Mouse (Mus musculus): ENCODE data around the gene Meis2. TPM values are rescaled to one million over a fixed set of nuclear protein-coding genes. Genes with fewer than 3 reads are reported as not detected.

The Meis2 gene
- polyA plus RNA-seq, 2 experiments from 2014 or later = not detected

GRCm38 (mm10) chr2:115996438-115996837 is 69.2 kb downstream of the Meis2 start:
- ATAC-seq = no peak

GRCm38 (mm10) chr2:115993877-115994276 is 71.8 kb downstream of the Meis2 start:
- ATAC-seq = no peak

- no peak for ATAC-seq
Observed at GRCm38 (mm10) chr2:115989249-115989648, 76.4 kb downstream of the Meis2 start.

DNA sequence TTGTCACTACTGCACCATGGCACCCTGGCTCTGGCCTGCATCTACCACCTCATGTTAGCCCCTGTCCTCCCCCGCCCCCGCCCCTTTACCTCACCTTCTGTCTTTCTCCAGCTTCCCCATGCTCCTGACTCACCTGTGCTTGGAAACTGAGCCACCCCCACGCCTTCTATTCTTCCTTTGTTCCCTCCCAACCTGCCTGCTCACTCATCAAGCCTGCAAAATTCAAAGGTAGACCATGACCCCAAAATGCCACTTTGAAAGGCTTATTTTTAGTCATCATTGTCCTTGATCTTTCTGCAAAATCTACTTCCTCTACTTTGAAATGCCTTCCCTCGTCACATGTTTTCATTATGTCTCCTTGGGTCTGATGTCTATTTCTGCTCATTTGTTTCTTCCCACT is 77.2 kb downstream of the Meis2 start:
- no peak for ATAC-seq

GRCm38 (mm10) chr2:115984952-115985351 is 80.7 kb downstream of the Meis2 start:
- no peak for ATAC-seq

GRCm38 (mm10) chr2:115984487-115984886 is 81.2 kb downstream of the Meis2 start:
- no peak for ATAC-seq

DNA sequence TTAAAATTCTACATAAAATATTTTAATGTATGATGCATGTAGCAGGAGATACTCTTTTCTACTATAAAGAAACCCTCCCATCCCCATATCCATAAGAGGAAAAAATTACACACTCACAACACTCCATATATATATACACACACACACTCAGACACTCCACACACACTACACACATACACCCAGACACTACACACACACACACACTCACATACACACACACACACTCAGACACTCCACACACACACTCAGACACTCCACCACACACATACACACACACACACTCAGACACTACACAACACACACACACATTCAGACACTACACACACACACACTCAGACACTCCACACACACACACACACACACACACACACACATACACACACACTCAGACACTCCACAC is 85.1 kb downstream of the Meis2 start:
- no peak for ATAC-seq

GRCm38 (mm10) chr2:115979683-115980476 is 85.8 kb downstream of the Meis2 start:
- no peak for ATAC-seq

- no peak for ATAC-seq
Observed at GRCm38 (mm10) chr2:115978666-115979065, 87.0 kb downstream of the Meis2 start.

- ATAC-seq = no peak
Observed at GRCm38 (mm10) chr2:115971296-115971805, 94.3 kb downstream of the Meis2 start.

- no peak for ATAC-seq
Observed at GRCm38 (mm10) chr2:115970091-115970820, 95.4 kb downstream of the Meis2 start.

DNA sequence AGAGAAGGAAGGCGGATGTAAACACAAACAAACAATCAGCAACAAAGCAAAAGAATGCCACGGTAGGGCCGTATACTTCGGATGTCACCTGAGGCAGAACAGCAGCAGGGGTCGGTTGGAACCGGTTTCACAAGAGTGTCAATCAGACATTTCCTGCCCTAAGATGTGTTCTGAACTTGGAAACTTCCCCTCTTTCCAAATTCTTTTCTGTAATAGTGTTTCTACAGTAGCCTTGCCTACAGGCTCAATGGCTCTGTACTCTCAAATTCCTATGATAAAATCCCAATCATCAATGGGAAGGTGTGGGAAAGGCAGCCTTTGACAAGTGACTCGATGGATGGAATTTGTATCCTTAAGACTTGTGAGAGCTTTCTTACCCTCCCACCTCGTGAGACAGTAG is 96.4 kb downstream of the Meis2 start:
- ATAC-seq = no peak

DNA sequence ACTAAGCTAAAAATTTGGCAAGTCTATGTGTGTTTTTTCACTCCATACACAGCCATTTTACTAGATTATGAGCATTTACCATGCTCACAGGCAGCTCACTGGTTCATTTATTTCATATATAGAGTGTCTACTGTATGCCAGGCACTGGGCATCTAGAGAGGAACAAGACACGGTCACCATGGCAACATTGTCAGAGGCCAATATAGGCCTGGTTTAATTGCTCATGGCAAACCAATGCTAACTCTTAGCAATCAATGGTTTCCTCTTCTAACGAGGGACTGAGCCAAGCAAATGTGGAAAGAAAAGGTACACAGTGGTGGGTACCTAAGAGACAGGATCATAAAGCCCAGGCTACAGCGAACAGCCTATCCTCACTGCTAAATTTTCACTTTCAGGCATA is 100.7 kb downstream of the Meis2 start:
- no peak for ATAC-seq

GRCm38 (mm10) chr2:115963293-115963835 is 102.3 kb downstream of the Meis2 start:
- no peak for ATAC-seq

GRCm38 (mm10) chr2:115962728-115963127 is 102.9 kb downstream of the Meis2 start:
- ATAC-seq = no peak

GRCm38 (mm10) chr2:115962113-115962512 is 103.5 kb downstream of the Meis2 start:
- ATAC-seq = no peak

GRCm38 (mm10) chr2:115960615-115961014 is 105.0 kb downstream of the Meis2 start:
- ATAC-seq = no peak

- no peak for ATAC-seq
Observed at GRCm38 (mm10) chr2:115956786-115957185, 108.9 kb downstream of the Meis2 start.

DNA sequence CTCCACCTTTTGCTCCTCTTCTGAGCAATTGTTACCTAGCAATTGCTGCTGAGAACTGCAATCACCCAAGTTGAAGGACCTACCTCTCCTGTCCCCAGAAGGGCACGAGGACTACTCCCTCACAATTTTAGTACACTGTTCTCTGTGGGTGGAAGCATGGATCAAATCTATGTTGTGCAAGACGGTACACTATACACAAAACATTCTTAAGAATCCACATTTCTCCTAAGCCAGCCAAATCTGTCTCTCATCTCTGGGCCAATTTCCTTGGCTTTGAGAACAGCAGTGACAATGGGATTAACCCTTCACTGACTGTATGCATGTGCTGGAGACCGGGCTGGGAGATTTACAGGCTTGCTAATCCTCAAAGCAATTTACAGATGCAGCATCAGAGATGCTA is 115.0 kb downstream of the Meis2 start:
- ATAC-seq = no peak

DNA sequence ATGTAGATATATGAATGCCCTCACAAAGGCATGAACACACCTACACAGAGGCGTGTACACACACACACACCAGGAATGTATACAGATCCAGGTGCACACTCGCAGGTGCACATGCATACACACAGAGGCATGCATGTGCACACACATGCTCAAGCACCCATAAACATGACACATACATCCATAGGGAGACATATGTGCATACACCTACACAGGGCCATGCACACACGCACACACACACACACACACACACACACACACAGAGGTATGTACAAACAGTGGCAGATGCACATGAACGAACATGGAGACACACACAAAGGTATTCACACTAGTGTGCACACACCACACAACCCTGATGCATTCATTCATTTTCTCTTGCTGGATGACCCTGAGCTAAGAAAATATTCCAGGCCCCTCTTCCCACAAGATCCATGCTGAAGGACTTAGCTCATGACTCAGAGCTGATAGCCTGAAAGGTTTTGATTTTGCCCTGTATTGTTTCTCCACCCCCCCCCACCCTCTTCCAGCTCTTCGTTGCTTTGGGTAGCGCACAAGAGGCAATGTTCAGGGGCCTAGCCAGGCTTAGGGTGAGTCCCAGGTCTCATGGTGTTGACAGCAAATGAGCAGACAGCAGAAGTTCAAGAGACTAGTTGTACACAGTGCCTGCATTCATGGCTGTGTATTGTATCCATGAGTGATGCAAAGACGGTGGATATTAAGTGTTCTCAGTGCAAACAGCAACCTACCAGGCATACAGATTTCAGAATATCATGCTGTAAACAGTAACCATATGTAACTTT is 116.8 kb downstream of the Meis2 start:
- no peak for ATAC-seq

DNA sequence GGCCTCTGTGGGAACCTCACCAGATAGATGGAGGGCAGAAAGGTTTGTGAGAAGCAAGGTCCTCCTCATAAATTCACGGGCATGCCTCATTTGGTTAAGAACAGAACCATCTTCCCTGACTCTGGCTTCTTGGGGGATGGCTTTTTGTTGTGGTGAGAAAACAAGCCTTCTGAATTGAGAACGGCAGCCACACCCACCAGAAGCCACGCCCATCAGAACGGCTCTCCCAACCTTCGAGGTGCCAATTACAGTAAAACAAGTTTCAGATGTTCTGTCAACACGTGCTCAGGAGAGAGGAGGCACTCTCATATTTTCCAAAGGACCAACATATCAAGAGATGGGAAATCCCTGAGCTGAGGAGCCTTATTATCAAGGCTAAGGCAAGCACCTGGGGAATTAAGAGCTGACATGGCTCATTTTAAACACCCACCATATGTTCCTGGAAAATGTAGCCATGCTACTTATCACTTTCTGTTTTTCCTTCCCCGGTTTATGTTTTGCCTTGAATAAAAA is 117.9 kb downstream of the Meis2 start:
- ATAC-seq = no peak

- ATAC-seq = no peak
Observed at GRCm38 (mm10) chr2:115943044-115943443, 122.6 kb downstream of the Meis2 start.

- ATAC-seq = no peak
Observed at GRCm38 (mm10) chr2:115939849-115940248, 125.8 kb downstream of the Meis2 start.
